Mouse (Mus musculus): ENCODE results near the gene Cdkn2c.

Gene Cdkn2c

DNA sequence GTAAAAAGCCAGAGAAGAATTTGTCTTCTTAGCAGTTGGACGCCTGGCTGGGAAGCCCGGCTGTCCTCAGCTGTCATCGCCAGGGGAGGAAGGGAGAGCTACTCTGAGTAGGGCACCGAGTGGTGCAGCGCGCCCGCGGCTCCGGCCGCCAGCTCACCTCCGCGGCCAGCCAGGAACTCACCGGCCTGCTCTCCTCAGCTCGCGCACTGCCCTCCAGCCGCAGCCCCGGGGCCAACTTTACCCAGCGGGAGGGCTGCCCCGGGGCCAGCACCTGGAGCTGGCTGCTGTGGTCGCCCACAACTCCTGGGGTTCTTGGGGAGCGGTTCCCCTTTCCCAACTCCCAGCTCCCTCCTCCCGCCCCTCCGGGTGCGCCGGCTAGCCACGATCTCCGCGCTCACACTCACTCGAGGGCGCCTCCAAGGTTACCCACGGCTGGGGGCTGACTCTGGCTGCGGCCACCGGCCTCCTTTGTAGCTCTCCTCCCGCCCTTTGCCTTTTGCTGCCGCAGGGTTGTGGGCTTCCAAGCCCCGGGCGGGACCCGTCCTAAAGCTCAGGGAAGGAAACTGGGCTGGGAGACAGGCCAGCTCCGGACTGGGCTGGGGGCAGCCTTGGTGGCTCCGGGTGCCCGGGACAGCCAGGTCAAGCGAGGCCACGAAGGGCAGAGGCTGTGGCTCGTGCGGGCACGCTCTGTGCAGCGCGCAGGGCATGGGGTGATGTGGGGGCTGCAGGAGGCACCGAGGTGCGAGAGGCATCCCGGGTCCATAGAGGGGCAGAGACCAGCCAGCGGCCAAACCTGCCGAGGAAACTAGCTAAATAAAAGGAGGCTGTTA, 9.8 kb downstream of the Cdkn2c start:
- peak; percentile 57 for DNase-seq

GRCm38 (mm10) chr4:109656301-109656700, 10.7 kb downstream of the Cdkn2c start:
- no peak for DNase-seq

DNA sequence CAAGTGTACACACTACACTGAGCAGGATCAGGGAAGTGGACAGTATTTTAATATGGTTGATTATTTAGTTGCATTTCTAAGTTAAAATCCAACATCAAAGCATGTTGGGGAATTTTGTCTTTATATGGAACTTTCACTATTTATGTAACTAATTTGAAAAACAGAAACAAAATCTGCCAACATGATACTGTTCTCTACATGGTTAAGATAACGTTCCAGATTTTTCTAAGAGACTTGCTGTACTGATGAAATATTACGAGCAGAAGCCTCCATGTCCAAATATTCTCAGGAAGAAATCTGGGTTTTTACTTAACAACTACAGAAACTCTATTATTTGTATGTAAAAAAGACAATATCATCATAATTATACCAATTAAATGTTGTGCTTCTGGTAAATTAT, 11.3 kb downstream of the Cdkn2c start:
- DNase-seq = no peak

- DNase-seq = no peak
Measured at GRCm38 (mm10) chr4:109654701-109655100, 12.3 kb downstream of the Cdkn2c start.

DNA sequence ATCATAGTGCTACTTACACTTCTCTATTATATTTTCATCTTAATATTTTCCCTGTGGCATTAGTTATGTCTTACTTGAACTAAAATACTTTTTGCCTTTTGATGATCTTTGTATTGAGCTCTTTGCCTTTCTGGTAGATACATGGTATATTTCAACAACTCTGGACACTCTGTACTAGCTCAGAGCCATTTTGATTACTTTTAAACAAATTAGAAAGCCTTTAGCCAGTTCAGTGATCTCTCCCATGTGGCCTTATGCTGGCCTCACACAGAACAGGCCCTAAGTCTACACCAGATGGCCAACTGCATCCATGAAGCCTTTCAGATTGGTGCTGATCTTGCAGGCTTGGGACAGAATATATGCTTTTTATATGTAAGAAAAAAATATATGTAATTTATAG, 13.7 kb downstream of the Cdkn2c start:
- no peak for DNase-seq

- DNase-seq = no peak
Measured at GRCm38 (mm10) chr4:109649331-109649730, 17.7 kb downstream of the Cdkn2c start.

GRCm38 (mm10) chr4:109647281-109647680, 19.7 kb downstream of the Cdkn2c start:
- no peak for DNase-seq

- DNase-seq = no peak
Measured at GRCm38 (mm10) chr4:109641451-109641850, 25.5 kb downstream of the Cdkn2c start.

DNA sequence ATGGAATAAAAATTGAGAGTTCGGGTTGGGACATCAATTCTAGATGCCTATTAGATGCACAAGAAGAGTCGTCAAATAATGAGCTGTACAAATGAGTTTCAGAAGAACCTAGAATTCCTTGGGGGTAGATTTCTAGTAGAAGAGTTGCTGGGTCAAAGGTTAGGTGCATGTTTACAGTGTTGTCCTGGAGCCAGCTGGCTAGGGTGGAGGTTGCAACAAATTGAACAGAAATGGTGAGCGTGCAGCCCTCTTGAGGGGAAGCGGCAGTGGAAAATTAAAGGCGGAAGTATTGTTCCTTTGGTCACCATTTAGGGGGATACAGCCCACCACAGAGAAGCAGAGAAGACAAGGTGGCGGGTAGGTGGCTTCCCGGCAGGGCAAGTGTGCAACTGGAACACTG, 26.8 kb downstream of the Cdkn2c start:
- DNase-seq = no peak

GRCm38 (mm10) chr4:109639356-109639755, 27.6 kb downstream of the Cdkn2c start:
- no peak for DNase-seq

DNA sequence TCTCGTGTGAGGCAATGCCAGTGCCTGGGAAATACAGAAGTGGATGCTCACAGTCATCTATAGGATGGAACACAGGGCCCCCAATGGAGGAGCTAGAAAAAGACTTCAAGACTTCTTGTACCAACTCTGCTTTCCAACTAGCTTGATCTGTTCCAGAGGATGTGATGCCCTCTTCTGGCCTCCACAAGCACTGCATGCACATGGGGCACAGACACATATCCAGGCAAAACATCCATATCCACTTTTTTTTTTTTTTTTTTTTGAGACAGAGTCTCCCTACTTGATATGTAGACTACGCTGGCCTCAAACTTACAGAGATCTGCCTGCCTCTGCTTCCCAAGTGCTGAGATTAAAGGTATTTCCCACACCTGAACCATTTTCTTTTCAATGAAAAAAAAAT, 32.0 kb downstream of the Cdkn2c start:
- no peak for DNase-seq

GRCm38 (mm10) chr4:109631029-109631428, 36.0 kb downstream of the Cdkn2c start:
- no peak for DNase-seq

GRCm38 (mm10) chr4:109630215-109630614, 36.8 kb downstream of the Cdkn2c start:
- no peak for DNase-seq

- no peak for DNase-seq
Measured at GRCm38 (mm10) chr4:109612596-109612995, 54.4 kb downstream of the Cdkn2c start.
